Mouse (Mus musculus) layer of hippocampus, postnatal 10 days (tissue): ENCODE measurements around the gene Panx3. TPM values are rescaled to one million over a fixed set of nuclear protein-coding genes. Genes with fewer than 3 reads are reported as not detected.

Source experiments
- DNase-seq, 2 experiments: peaks; one replicate each; pipeline ENCODE4 v3.0.0; 2021; ENCODE audit warnings: low spot score in 2 of 2
- total RNA-seq, 2 experiments: library from RNA; stranded (reverse); gene quantifications; 2 replicates each; pipeline ENCODE4 v1.2.3; 2021

Panx3 gene
- total RNA-seq, 2 experiments from 2014 or later, result not detected

GRCm38 (mm10) chr9:37634269-37634668 is 34.8 kb downstream of the Panx3 start:
- DNase-seq, result no peak

- DNase-seq, result no peak
These were observed 36.7 kb downstream of the Panx3 start for GRCm38 (mm10) chr9:37632305-37632704.

- DNase-seq, result no peak
These were observed 39.1 kb downstream of the Panx3 start for GRCm38 (mm10) chr9:37629941-37630340.

- DNase-seq, result no peak
These were observed 40.5 kb downstream of the Panx3 start for GRCm38 (mm10) chr9:37628581-37628980.

GRCm38 (mm10) chr9:37627263-37627662 is 41.8 kb downstream of the Panx3 start:
- no peak for DNase-seq

GRCm38 (mm10) chr9:37626103-37626567 is 42.9 kb downstream of the Panx3 start:
- peak; percentile 18 to 40 for DNase-seq

- DNase-seq, result peak; percentile 62 to 73
These were observed 43.4 kb downstream of the Panx3 start for GRCm38 (mm10) chr9:37625641-37626040.

GRCm38 (mm10) chr9:37625129-37625528 is 43.9 kb downstream of the Panx3 start:
- no peak for DNase-seq

GRCm38 (mm10) chr9:37624502-37624901 is 44.5 kb downstream of the Panx3 start:
- DNase-seq, result no peak

- DNase-seq, result no peak
These were observed 45.1 kb downstream of the Panx3 start for GRCm38 (mm10) chr9:37623981-37624380.

- DNase-seq, result peak; percentile 22 to 37
These were observed 47.7 kb downstream of the Panx3 start for GRCm38 (mm10) chr9:37621290-37621689.

- peak; percentile 35 to 50 for DNase-seq
These were observed 52.3 kb downstream of the Panx3 start for GRCm38 (mm10) chr9:37616770-37617169.

GRCm38 (mm10) chr9:37615220-37615619 is 53.8 kb downstream of the Panx3 start:
- DNase-seq, result no peak

- DNase-seq, result no peak
These were observed 54.7 kb downstream of the Panx3 start for GRCm38 (mm10) chr9:37614316-37614715.

- DNase-seq, result peak in 1 of 2 experiments; percentile 21
These were observed 55.1 kb downstream of the Panx3 start for GRCm38 (mm10) chr9:37613911-37614280.

- peak; percentile 78 to 84 for DNase-seq
These were observed 55.7 kb downstream of the Panx3 start, which contains the start of gene Spa17 for GRCm38 (mm10) chr9:37613182-37613910. Spa17 (minus strand) TSS chr9:37613722.

Other genes with a start within 250 kb of the Panx3 start
- gene Robo3, start 236.0 kb downstream of the Panx3 start, total RNA-seq, result 10 to 100 TPM; 14.9 to 22.8 TPM
- gene Msantd2, start 179.9 kb downstream of the Panx3 start, total RNA-seq, result 10 to 100 TPM; 24.5 to 29.1 TPM
- gene Esam, start 141.2 kb downstream of the Panx3 start, total RNA-seq, result 10 to 100 TPM; 30.3 to 31.5 TPM
- gene Vsig2, start 130.0 kb downstream of the Panx3 start, total RNA-seq, result 1 to 10 TPM; 2.4 to 4.8 TPM
- 1,000 to 10,000 TPM; 1,430 to 1,457 TPM for gene Nrgn, start 116.3 kb downstream of the Panx3 start, total RNA-seq
- 10 to 100 TPM; 10.9 to 12.0 TPM for gene Siae, start 113.5 kb downstream of the Panx3 start, total RNA-seq
- 1 to 10 TPM; 2.2 TPM for gene Spa17, start 55.5 kb downstream of the Panx3 start, total RNA-seq
- gene Tbrg1, start 11.9 kb downstream of the Panx3 start, total RNA-seq, result 10 to 100 TPM; 53.4 to 55.6 TPM
- not detected for gene Olfr160, start 47.0 kb upstream of the Panx3 start, total RNA-seq
- not detected for gene Olfr874, start 75.9 kb upstream of the Panx3 start, total RNA-seq
- not detected for gene Olfr875, start 102.6 kb upstream of the Panx3 start, total RNA-seq
- not detected for gene Olfr876, start 133.8 kb upstream of the Panx3 start, total RNA-seq
- gene Olfr877, start 185.0 kb upstream of the Panx3 start, total RNA-seq, result not detected
- gene Olfr145, start 227.5 kb upstream of the Panx3 start, total RNA-seq, result not detected
- not detected for gene Olfr878, start 248.6 kb upstream of the Panx3 start, total RNA-seq